Mouse (Mus musculus): ENCODE measurements around the gene Ston2. TPM values are rescaled to one million over a fixed set of nuclear protein-coding genes. Genes with fewer than 3 reads are reported as not detected.
"Not testable (repeated sequence)": the region's sequence is repeated elsewhere in the genome, so short reads cannot be mapped to it uniquely, and the experiment has no call there.

Gene Ston2
- polyA plus RNA-seq, 1 experiment from 2014 or later: 12.1 TPM

DNA sequence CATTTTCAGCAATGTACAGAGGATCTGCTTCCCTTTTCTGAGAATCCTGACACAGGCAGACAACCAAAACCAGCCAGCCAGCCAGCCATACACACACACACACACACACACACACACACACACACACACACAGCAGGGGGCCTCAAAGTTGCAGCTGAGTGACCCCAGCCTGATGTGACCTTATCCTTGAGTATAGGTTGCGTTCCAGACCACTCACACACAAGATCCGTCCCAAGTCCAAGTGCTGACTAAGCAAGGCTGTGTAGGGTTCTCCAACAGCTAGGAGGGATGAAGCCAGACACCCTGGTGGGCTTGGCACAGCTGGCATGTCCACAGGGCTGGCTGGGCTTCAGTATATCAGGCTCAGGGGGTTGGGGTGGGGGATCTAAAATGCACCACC lies 23.7 kb downstream of the Ston2 start:
- no peak overlapping the region for H3K27ac ChIP-seq
- ATAC-seq (ENCODE audit: insufficient number of reproducible peaks, low FRiP score, low TSS enrichment, low read depth): no peak
- H3K9me3 ChIP-seq: no peaks in the 10 kb centered on the region
- H3K4me3 ChIP-seq: no peak overlapping the region
- H3K9ac ChIP-seq: no peak overlapping the region
- no peaks in the 10 kb centered on the region for H3K27me3 ChIP-seq
- WGBS: 64% methylated on average over 2 of the region's 2 CpGs
- H3K36me3 ChIP-seq: no peaks in the 10 kb centered on the region
- H3K4me2 ChIP-seq: no peak overlapping the region
- H3K4me1 ChIP-seq: peaks cover 21% of the 10 kb centered on the region

DNA sequence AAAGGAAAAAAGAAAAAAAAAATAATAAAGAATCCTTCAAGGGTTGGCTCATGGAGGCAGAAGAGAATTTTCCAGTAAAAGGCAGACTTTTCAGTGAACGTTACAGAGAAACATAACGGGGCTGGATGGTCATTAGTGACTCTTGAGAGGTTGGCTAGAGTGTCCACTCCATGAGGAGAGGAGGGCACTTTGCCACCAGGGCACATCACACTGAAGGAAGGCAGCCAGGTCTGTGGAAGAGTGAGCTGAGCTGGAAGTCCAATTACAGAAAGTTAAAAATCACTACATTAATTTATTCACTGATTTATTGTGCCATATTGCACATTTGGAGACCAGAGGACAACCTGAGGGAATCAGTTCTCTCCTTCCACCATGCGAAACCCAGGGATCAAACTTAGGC lies 28.4 kb downstream of the Ston2 start:
- no peak overlapping the region for H3K4me2 ChIP-seq
- H3K27ac ChIP-seq: no peak overlapping the region
- H3K36me3 ChIP-seq: no peaks in the 10 kb centered on the region
- no peak overlapping the region for H3K4me3 ChIP-seq
- peaks cover 15% of the 10 kb centered on the region for H3K4me1 ChIP-seq
- ATAC-seq (ENCODE audit: insufficient number of reproducible peaks, low FRiP score, low TSS enrichment, low read depth): no peak
- H3K9ac ChIP-seq: no peak overlapping the region
- WGBS: 69% methylated on average over 3 of the region's 3 CpGs
- H3K9me3 ChIP-seq: no peaks in the 10 kb centered on the region
- no peaks in the 10 kb centered on the region for H3K27me3 ChIP-seq

DNA sequence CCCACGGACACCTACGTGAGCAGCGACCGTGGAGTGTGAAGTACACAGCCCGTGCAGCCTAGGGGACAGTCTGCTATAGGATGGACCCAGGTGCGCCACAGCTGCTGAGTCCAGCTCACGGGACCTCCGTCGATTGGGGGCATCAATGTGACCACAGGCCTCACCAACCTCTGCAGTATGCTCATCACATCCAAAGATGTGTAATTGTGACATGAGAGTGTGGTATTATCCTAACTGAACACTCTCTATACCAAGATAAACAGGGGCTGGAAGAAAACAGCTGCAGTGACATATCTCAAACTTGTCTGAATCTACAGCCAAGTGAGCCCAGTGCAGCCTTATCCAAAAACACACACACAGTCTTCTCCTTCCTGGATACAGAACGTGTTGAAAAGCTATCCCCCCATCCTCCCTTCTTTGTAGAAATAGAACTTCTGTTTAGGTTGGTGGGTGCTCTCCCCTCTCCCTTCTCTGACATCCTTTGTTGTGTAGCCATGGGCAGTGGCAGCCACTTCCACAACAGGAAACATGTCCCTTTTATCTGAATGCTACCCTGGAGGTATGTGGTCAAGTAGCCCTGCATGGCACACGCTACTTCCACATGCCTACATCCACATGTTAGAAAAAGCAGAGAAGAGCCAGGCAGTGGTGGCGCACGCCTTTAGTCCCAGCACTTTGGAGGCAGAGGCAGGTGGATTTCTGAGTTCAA lies 30.2 kb downstream of the Ston2 start:
- Histone ChIP-seq H3K9ac (no peak overlapping the region), H3K27me3 (no peaks in the 10 kb centered on the region), H3K36me3 (no peaks in the 10 kb centered on the region), H3K4me1 (peaks cover 16% of the 10 kb centered on the region), H3K4me2 (no peak overlapping the region), H3K4me3 (no peak overlapping the region), H3K9me3 (no peaks in the 10 kb centered on the region), H3K27ac (no peak overlapping the region)
- 86% methylated on average over 13 of the region's 13 CpGs for WGBS
- no peak for ATAC-seq (ENCODE audit: insufficient number of reproducible peaks, low FRiP score, low TSS enrichment, low read depth)

GRCm38 (mm10) chr12:91756562-91757166 lies 31.5 kb downstream of the Ston2 start:
- no peak for ATAC-seq (ENCODE audit: insufficient number of reproducible peaks, low FRiP score, low TSS enrichment, low read depth)
- Histone ChIP-seq H3K4me1 (peaks cover 16% of the 10 kb centered on the region), H3K9me3 (no peaks in the 10 kb centered on the region), H3K27ac (no peak overlapping the region), H3K4me2 (no peak overlapping the region), H3K4me3 (no peak overlapping the region), H3K36me3 (no peaks in the 10 kb centered on the region), H3K27me3 (no peaks in the 10 kb centered on the region), H3K9ac (no peak overlapping the region)
- WGBS: 20% methylated on average over 5 of the region's 5 CpGs

DNA sequence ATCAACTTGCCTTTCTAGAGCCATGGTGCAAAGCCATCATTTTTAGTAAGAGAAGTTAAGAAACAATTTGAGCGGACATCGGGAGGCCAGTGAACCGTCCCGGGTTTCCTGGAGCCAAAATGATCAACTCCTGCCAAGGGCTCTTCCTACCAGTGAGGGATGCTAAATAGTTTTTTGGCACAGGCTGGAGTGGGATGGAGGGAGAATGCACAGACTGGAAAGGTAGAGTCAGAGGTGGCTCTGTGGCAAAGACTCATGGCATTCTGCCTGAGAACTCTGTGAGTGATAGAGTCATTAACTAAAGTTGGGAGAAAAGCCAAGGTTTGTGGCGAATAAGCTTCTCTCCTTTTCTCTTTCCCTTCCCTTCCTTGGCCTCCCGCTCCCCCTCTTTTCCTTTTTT lies 33.6 kb downstream of the Ston2 start:
- H3K27ac ChIP-seq: no peak overlapping the region
- no peak for ATAC-seq (ENCODE audit: insufficient number of reproducible peaks, low FRiP score, low TSS enrichment, low read depth)
- H3K4me1 ChIP-seq: peaks cover 19% of the 10 kb centered on the region
- H3K27me3 ChIP-seq: no peaks in the 10 kb centered on the region
- no peaks in the 10 kb centered on the region for H3K36me3 ChIP-seq
- no peak overlapping the region for H3K9ac ChIP-seq
- no peaks in the 10 kb centered on the region for H3K9me3 ChIP-seq
- H3K4me3 ChIP-seq: no peak overlapping the region
- no peak overlapping the region for H3K4me2 ChIP-seq
- 63% methylated on average over 6 of the region's 6 CpGs for WGBS

DNA sequence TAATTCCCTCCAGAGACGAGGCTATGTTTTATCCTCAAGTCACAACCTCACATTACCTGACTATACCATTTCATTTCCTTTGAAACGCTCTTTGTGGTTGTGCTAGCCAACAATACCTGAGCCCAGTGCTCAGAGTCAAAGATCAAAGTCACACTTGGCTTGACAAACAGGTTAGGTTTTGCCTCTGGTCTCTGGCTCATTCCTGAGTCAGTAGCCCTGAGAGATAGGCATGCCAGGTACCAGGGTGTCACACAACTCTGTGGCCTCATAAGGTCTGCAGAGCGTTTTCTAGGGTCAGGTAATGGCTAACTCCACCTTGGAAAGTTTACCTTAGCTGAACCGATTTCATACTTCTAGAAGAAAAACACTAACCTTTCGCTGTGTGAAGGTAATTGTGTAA lies 35.5 kb downstream of the Ston2 start:
- Histone ChIP-seq H3K36me3 (no peaks in the 10 kb centered on the region), H3K27ac (no peak overlapping the region), H3K9ac (no peak overlapping the region), H3K27me3 (no peaks in the 10 kb centered on the region), H3K4me1 (peaks cover 19% of the 10 kb centered on the region), H3K9me3 (no peaks in the 10 kb centered on the region), H3K4me2 (no peak overlapping the region), H3K4me3 (no peak overlapping the region)
- WGBS: 80% methylated on average over 5 of the region's 5 CpGs
- ATAC-seq (ENCODE audit: insufficient number of reproducible peaks, low FRiP score, low TSS enrichment, low read depth): no peak

GRCm38 (mm10) chr12:91751893-91752597 lies 36.1 kb downstream of the Ston2 start:
- Histone ChIP-seq H3K27ac (no peak overlapping the region), H3K4me2 (no peak overlapping the region), H3K27me3 (no peaks in the 10 kb centered on the region), H3K9ac (no peak overlapping the region), H3K4me1 (peaks cover 19% of the 10 kb centered on the region), H3K4me3 (no peak overlapping the region), H3K9me3 (no peaks in the 10 kb centered on the region), H3K36me3 (no peaks in the 10 kb centered on the region)
- WGBS: 78% methylated on average over 13 of the region's 13 CpGs
- ATAC-seq (ENCODE audit: insufficient number of reproducible peaks, low FRiP score, low TSS enrichment, low read depth): no peak

DNA sequence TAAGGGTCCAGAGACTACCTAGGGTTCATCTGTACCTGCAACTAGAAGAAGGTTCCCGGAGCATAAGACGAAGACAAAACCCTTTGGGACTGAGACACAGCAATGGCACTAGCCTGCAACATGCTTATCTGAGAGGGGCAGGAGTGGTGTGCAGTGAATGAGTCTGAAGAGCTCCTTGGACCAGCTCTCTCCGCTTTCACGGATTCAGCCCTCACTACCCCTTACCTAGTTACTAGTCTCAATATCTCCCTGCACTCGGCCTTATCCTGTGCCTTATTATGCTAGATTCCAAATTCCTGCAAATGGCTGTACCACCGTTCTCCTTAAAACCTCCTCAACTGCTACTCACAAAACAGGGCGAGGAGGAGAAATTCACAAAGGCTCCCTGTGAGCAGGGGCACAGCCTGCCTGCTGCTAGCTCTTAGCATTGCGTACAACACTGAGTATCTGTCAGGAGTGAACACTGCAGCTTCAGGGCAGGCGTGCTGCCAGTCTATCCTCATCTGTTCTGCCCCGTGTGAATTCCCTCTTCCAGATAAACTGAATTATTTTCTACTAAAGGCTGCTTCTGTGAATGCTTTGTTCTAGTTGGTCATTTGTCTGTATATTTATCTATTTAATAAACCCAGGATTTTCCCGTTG lies 38.5 kb downstream of the Ston2 start:
- Histone ChIP-seq H3K4me3 (no peak overlapping the region), H3K9me3 (no peaks in the 10 kb centered on the region), H3K36me3 (no peaks in the 10 kb centered on the region), H3K27me3 (no peaks in the 10 kb centered on the region), H3K4me2 (no peak overlapping the region), H3K9ac (no peak overlapping the region), H3K27ac (no peak overlapping the region), H3K4me1 (peaks cover 17% of the 10 kb centered on the region)
- WGBS: 74% methylated on average over 11 of the region's 11 CpGs
- no peak for ATAC-seq (ENCODE audit: insufficient number of reproducible peaks, low FRiP score, low TSS enrichment, low read depth)

GRCm38 (mm10) chr12:91748241-91748865 lies 39.8 kb downstream of the Ston2 start:
- H3K9me3 ChIP-seq: no peaks in the 10 kb centered on the region
- H3K9ac ChIP-seq: no peak overlapping the region
- H3K27ac ChIP-seq: 0 out of 2 replicates have a peak overlapping the region, but pooled peaks have one; percentile 7
- ATAC-seq (ENCODE audit: insufficient number of reproducible peaks, low FRiP score, low TSS enrichment, low read depth): no peak
- H3K36me3 ChIP-seq: no peaks in the 10 kb centered on the region
- H3K4me2 ChIP-seq: no peak overlapping the region
- H3K4me1 ChIP-seq: peaks cover 11% of the 10 kb centered on the region; the same call in 1 of the 2 replicates
- 71% methylated on average over 18 of the region's 18 CpGs for WGBS
- no peak overlapping the region for H3K4me3 ChIP-seq
- no peaks in the 10 kb centered on the region for H3K27me3 ChIP-seq

DNA sequence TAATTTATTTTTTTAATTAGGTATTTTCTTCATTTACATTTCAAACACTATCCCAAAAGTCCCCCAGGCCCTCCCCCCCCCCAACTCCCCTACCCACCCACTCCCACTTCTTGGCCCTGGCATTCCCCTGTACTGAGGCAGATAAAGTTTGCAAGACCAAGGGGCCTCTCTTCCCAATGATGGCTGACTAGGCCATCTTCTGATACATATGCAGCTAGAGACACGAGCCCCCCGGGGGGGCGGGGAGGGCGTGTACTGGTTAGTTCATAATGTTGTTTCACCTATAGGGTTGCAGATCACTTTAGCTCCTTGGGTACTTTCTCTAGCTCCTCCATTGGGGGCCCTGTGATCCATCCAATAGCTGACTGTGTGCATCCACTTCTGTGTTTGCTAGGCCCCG lies 41.3 kb downstream of the Ston2 start:
- not testable (repeated sequence) for ATAC-seq (ENCODE audit: insufficient number of reproducible peaks, low FRiP score, low TSS enrichment, low read depth); H3K36me3 ChIP-seq; H3K27me3 ChIP-seq; H3K4me3 ChIP-seq; H3K9ac ChIP-seq; H3K27ac ChIP-seq; H3K9me3 ChIP-seq; H3K4me2 ChIP-seq
- peaks cover 11% of the 10 kb centered on the region; the same call in 1 of the 2 replicates for H3K4me1 ChIP-seq
- WGBS: 89% methylated on average over 5 of the region's 5 CpGs

DNA sequence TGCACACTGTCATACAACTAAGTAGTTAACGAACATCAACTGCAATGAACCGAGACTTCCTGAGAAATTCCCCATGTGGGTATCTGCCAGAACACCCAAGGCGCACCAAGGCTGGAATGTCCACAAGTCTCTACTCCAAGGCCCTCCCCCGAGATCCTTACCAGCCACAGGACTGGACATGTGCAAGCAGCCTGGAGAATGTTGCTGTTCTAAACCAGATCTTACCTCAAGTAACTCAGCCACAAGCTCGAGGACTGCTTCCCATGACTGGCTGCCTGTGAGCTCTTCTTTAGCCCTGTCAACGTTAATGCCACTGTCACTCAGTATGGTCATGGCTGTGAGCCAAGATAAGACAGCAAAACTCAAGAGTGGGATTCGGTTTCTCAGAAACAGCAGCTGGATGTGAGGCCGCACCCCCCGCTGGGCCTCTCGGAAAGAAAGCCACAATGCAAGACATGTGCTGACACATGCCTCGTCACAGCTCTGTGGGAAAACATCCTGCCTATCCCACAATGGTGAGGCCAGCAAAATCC lies 42.4 kb downstream of the Ston2 start:
- peak overlapping the region; percentile 38; the same call in 1 of the 2 replicates for H3K27ac ChIP-seq
- H3K9ac ChIP-seq: no peak overlapping the region
- no peaks in the 10 kb centered on the region for H3K9me3 ChIP-seq
- H3K36me3 ChIP-seq: 0 out of 2 replicates have a peak, but pooled peaks cover 3% of the 10 kb centered on the region
- 40% methylated on average over 11 of the region's 11 CpGs for WGBS
- H3K27me3 ChIP-seq: no peaks in the 10 kb centered on the region
- ATAC-seq (ENCODE audit: insufficient number of reproducible peaks, low FRiP score, low TSS enrichment, low read depth): peak; percentile 67; the same call in 1 of the 2 replicates
- H3K4me1 ChIP-seq: peaks cover 11% of the 10 kb centered on the region; the same call in 1 of the 2 replicates
- no peak overlapping the region for H3K4me3 ChIP-seq
- H3K4me2 ChIP-seq: no peak overlapping the region
